Mouse (Mus musculus) liver, adult 2 months (tissue): ENCODE measurements around the gene Pkd2l1.

Experiments
- CTCF ChIP-seq: fragments of 200-500 bp; IDR thresholded peaks from 2 replicates; pipeline ENCODE4 v1.5.1; 2011; ENCODE audit warnings: low read depth, low read length, control low read depth
- POLR2A ChIP-seq: fragments of 200-500 bp; IDR thresholded peaks from 2 replicates; pipeline ENCODE4 v1.6.1; 2011; ENCODE audit warnings: low read length, control low read depth; ENCODE audit not compliant: insufficient read depth; ENCODE audit errors: extremely low read depth

GRCm38 (mm10) chr19:44146951-44147350, 45.3 kb downstream of the Pkd2l1 start:
- TF ChIP-seq CTCF, result no peak
- TF ChIP-seq POLR2A, result no peak
